Mouse (Mus musculus) erythroblast, adult 5-6 weeks (primary cell): Measurements from ENCODE around the gene Gm8267. TPM values are rescaled to one million over a fixed set of nuclear protein-coding genes. Genes with fewer than 3 reads are reported as not detected.
"Not testable (repeated sequence)": the region's sequence is repeated elsewhere in the genome, so short reads cannot be mapped to it uniquely, and the experiment has no call there.

Experiments used
- ATAC-seq: replicated peaks from 2 replicates; pipeline ENCODE4 v1.8.0; 2016; ENCODE audit warnings: moderate number of reproducible peaks, mild to moderate bottlenecking, moderate TSS enrichment, inconsistent platforms; ENCODE audit not compliant: poor library complexity, low FRiP score, severe bottlenecking
- total RNA-seq, 2 experiments: library from RNA; stranded (forward) in 1 of 2; stranded (reverse) in 1 of 2; fragments of 150-400 nt in 1 of 2; fragments of 200-764, 138-1000 nt in 1 of 2; gene quantifications; 2 replicates each; pipeline versions ENCODE4 v1.2.3 to v1.2.4; 2015 to 2017; ENCODE audit warnings: low replicate concordance in 2 of 2

Gene Gm8267
- not detected in 2 replicates for total RNA-seq (2015; ENCODE audit: low replicate concordance)
- total RNA-seq (2017; ENCODE audit: low replicate concordance) = not detected in 2 replicates

DNA sequence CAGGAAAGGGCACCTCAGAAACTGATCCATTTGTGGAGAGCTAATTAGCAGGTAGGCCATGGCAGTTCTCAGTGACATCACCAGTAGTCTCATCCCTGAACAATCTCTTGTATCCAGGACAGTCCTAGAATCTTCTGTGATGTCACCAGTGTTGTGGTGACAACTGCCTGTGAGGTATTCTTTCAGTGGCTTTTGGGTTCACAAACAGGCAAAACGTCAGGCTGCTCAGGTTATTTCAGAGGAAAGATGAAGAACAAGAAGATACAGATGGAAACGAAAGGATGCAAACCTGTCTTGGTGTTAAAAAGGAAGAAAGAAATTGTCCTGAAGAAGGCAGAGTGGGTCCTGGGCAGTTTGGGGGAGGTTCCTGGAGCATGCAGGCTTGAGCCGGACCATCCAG is at the start of gene Gm8267:
Gene Gm8267, minus strand, starts transcription at position 101 of the 400 bp plus-strand sequence.
- no peak for ATAC-seq

DNA sequence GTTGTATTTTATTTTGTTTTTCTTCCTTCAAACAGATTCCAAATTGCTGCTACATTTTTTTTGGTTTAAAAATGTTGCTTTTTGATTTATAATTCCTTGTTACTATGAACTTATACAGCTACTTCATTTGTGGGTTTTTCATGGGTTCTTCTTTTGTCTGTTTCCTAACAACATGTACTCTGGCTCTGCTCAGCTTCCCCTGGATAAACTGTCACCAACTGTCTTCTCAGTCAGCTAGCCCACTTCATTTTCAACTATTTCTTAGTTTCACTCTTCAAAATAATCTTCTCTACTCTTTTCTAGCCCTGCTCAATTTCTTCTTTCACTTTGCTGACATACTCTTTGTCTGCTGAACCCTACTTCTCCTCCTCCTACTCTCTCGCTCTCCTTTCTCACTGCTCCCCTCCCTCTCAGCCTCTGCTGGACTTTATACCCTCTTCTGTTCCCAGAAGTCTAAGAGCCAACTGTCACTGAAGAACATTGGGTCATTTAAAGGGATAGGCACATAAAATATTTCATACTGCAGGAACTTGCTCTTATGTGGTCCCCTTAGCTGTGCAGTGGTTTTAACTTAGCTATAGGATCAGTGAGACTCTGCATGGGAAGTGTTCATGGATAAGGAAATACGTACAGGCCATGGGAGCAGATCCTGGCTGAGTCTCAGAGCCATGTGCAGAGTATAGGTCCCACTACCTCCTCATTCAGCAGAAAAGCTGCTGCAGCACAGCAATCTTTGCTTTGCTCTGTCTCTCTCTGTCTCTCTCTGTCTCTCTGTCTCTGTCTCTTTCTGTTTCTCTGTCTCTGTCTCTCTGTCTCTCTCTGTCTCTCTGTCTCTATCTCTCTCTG is 39.6 kb upstream of the Gm8267 start:
- not testable (repeated sequence) for ATAC-seq

DNA sequence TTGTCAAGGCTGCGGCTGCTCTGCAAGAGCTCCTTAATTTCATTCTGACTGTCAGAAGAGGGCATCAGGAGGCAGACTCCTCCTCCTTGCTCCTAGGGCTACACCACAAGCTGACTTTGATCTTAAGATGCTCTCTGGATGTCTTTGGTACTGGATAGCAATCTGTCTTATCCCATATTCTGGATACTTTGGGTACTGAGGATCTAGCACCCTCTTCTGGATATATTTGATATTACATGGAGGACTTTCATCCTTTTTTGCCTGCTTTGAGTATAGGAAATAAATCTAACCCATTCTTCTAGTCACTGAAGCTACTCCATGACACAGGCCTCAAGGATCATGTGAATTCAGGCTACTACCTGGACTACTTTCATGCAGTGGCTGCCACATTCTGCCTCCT is 7.4 kb downstream of the Gm8267 start:
- not testable (repeated sequence) for ATAC-seq

DNA sequence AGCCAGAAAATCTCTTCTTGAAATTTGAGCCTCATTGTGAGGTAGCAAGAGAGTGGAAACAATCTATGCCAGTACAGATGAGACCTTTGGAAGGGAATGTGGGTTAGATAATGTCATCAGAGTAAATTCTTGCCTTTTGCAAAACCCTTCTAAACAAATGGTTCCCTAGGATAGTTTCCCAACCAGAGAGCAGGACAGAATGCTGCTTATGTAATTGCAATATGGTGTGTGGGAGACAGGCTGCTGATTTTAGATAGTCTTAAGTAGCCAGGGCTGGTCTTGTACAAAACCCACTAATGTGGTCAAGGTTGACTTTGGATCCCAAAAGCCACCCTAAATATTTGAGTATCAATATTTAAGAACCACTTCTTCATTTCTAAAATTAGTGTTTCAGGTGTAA is 19.4 kb downstream of the Gm8267 start:
- not testable (repeated sequence) for ATAC-seq

DNA sequence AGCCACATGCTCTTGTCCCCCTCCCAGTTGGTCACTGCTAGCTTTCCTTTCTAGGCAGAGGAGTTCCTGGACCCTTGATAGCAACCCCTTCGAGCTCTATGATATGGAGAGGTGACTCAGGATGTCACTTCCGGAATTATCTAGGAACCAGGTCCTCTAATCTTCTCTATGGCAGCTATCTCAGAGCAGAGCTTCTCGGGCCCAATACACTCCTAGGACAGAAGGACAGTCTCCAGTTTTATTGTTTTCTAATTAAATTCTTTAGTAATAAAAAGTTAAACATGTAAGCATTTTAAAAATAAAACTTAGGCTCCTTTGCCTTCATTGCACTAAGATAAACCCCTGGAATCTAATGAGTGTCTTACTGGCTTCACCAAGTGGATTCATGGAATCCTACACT is 43.8 kb downstream of the Gm8267 start, which contains the start of gene Gm8257:
Gene Gm8257, minus strand, starts transcription at position 101 of the 400 bp plus-strand sequence.
- not testable (repeated sequence) for ATAC-seq

Other genes with a start within 250 kb of the Gm8267 start
- gene Gm17093, start 232.1 kb downstream of the Gm8267 start, total RNA-seq (2015; ENCODE audit: low replicate concordance) = not detected in 2 replicates
- not detected in 2 replicates for gene Gm17093, start 232.1 kb downstream of the Gm8267 start, total RNA-seq (2017; ENCODE audit: low replicate concordance)
- gene Gm8247, start 167.2 kb downstream of the Gm8267 start, total RNA-seq (2015; ENCODE audit: low replicate concordance) = not detected in 2 replicates
- not detected in 2 replicates for gene Gm8247, start 167.2 kb downstream of the Gm8267 start, total RNA-seq (2017; ENCODE audit: low replicate concordance)
- gene Gm5624, start 122.4 kb downstream of the Gm8267 start, total RNA-seq (2015; ENCODE audit: low replicate concordance) = not detected in 2 replicates
- gene Gm5624, start 122.4 kb downstream of the Gm8267 start, total RNA-seq (2017; ENCODE audit: low replicate concordance) = not detected in 2 replicates
- not detected in 2 replicates for gene Gm8257, start 43.9 kb downstream of the Gm8267 start, total RNA-seq (2015; ENCODE audit: low replicate concordance)
- not detected in 2 replicates for gene Gm8257, start 43.9 kb downstream of the Gm8267 start, total RNA-seq (2017; ENCODE audit: low replicate concordance)
- not detected in 2 replicates for gene Ptgdr, start 109.0 kb upstream of the Gm8267 start, total RNA-seq (2015; ENCODE audit: low replicate concordance)
- not detected in 2 replicates for gene Ptgdr, start 109.0 kb upstream of the Gm8267 start, total RNA-seq (2017; ENCODE audit: low replicate concordance)
- gene Ptger2, start 237.9 kb upstream of the Gm8267 start, total RNA-seq (2015; ENCODE audit: low replicate concordance) = 0.21 and 1.7 TPM in 2 replicates
- 0.42 and 0.85 TPM in 2 replicates for gene Ptger2, start 237.9 kb upstream of the Gm8267 start, total RNA-seq (2017; ENCODE audit: low replicate concordance)